Mouse (Mus musculus) hindbrain, embryonic 14.5 days (tissue): ENCODE measurements around the gene E130308A19Rik. TPM values are rescaled to one million over a fixed set of nuclear protein-coding genes. Genes with fewer than 3 reads are reported as not detected.
A peak's percentile ranks its signal among the peaks of the same experiment; 100 is the strongest.

Experiments used
- ATAC-seq: fragments of 200-750 bp; cut with Nextera tagmentation; 2 replicates; pipeline ENCODE4 v1.8.0; 2017; ENCODE audit warnings: moderate number of reproducible peaks, mild to moderate bottlenecking, moderate TSS enrichment, moderate library complexity; ENCODE audit not compliant: low FRiP score
- DNase-seq: peaks from one replicate; pipeline ENCODE4 v3.0.0-alpha.2; 2015; ENCODE audit warnings: low spot score
- H3K27ac ChIP-seq: fragments of 300-500 bp; sonication (generic); 2 replicates; pipeline ENCODE4 v1.5.1; 2014; ENCODE audit warnings: mild to moderate bottlenecking, moderate library complexity
- H3K27me3 ChIP-seq: fragments of 300-500 bp; sonication (generic); 2 replicates; pipeline ENCODE4 v1.6.1; 2014; ENCODE audit warnings: mild to moderate bottlenecking, low read length, mixed read lengths; ENCODE audit not compliant: control insufficient read depth, insufficient read depth
- H3K36me3 ChIP-seq: fragments of 300-500 bp; sonication (generic); replicated peaks from 2 replicates; pipeline ENCODE4 v1.6.1; 2014; ENCODE audit not compliant: control insufficient read depth, insufficient read depth
- H3K4me1 ChIP-seq: fragments of 300-500 bp; sonication (generic); replicated peaks from 2 replicates; pipeline ENCODE4 v1.6.1; 2014; ENCODE audit warnings: antibody characterized with exemption, low read length, mixed read lengths; ENCODE audit not compliant: control insufficient read depth, insufficient read depth
- H3K4me2 ChIP-seq: fragments of 300-500 bp; sonication (generic); replicated peaks from 2 replicates; pipeline ENCODE4 v1.6.1; 2014; ENCODE audit warnings: mild to moderate bottlenecking, moderate library complexity
- H3K4me3 ChIP-seq: fragments of 300-500 bp; sonication (generic); replicated peaks from 2 replicates; pipeline ENCODE4 v1.5.1; 2014; ENCODE audit warnings: mild to moderate bottlenecking, low read length
- H3K9ac ChIP-seq: fragments of 300-500 bp; sonication (generic); 2 replicates; pipeline ENCODE4 v1.6.1; 2014
- H3K9me3 ChIP-seq: fragments of 300-500 bp; sonication (generic); 2 replicates; pipeline ENCODE4 v1.6.1; 2016; ENCODE audit warnings: low read length; ENCODE audit not compliant: control insufficient read depth
- WGBS: fragments of 180-500 bp; shearing (Covaris S2); extraction: QIAGEN DNeasy Blood & Tissue Kit; methylation state at CpG from one replicate; pipeline ENCODE4 v1.1.7; 2014; 5-methylcytosine and 5-hydroxymethylcytosine counted together
- polyA plus RNA-seq: library from polyadenylated mRNA; unstranded; fragments of >200 nt; fragmentation: Nextera tagmentation; extraction: Ambion mirVana; gene quantifications from 2 replicates; pipeline ENCODE4 v1.2.1, GENCODE M21; 2014

Gene E130308A19Rik
- polyA plus RNA-seq, 1 experiment from 2014 or later, result 59.9 TPM

GRCm38 (mm10) chr4:59686716-59687115 lies 60.7 kb downstream of the E130308A19Rik start:
- no peak overlapping the region for H3K27ac ChIP-seq
- no peaks in the 10 kb centered on the region for H3K9me3 ChIP-seq
- no peak overlapping the region for H3K4me2 ChIP-seq
- WGBS, result 80% methylated on average over 4 of the region's 4 CpGs
- no peak for ATAC-seq
- H3K9ac ChIP-seq, result no peak overlapping the region
- H3K27me3 ChIP-seq, result no peaks in the 10 kb centered on the region
- no peak overlapping the region for H3K4me3 ChIP-seq
- peaks cover 7% of the 10 kb centered on the region for H3K36me3 ChIP-seq
- DNase-seq, result no peak
- H3K4me1 ChIP-seq, result peaks cover 17% of the 10 kb centered on the region; the same call in 1 of the 2 replicates

GRCm38 (mm10) chr4:59689055-59689454 lies 63.0 kb downstream of the E130308A19Rik start:
- Histone ChIP-seq H3K9me3 (no peaks in the 10 kb centered on the region), H3K36me3 (peaks cover 11% of the 10 kb centered on the region), H3K27ac (no peak overlapping the region), H3K9ac (no peak overlapping the region), H3K4me2 (no peak overlapping the region), H3K4me3 (no peak overlapping the region), H3K27me3 (no peaks in the 10 kb centered on the region), H3K4me1 (peaks cover 13% of the 10 kb centered on the region; the same call in 1 of the 2 replicates)
- WGBS, result 76% methylated on average over 4 of the region's 4 CpGs
- ATAC-seq (no peak), DNase-seq (no peak)

DNA sequence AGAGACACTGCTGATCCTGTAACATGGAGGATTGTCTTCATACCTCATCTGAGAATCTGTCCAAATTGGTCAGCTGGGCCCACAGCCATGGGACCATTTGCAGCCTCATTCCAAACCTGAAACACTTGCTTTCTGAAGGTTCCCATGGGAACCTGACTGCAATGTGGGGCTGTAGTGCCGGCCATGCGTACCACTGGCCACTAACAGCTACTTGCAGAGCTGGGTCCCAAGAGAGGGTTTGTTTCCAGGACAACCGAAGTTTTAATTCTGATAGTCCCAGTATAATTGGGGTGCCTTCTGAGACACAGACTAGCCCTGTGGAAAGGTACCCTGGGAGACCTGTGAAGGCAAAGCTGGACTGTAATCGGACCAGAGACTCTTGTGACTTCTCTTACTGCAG lies 64.1 kb downstream of the E130308A19Rik start:
- DNase-seq, result no peak
- Histone ChIP-seq H3K9ac (no peak overlapping the region), H3K36me3 (peaks cover 11% of the 10 kb centered on the region), H3K4me2 (no peak overlapping the region), H3K4me1 (peaks cover 13% of the 10 kb centered on the region; the same call in 1 of the 2 replicates), H3K27ac (no peak overlapping the region), H3K9me3 (no peaks in the 10 kb centered on the region), H3K27me3 (no peaks in the 10 kb centered on the region), H3K4me3 (no peak overlapping the region)
- peak; percentile 74 for ATAC-seq
- 32% methylated on average over 4 of the region's 4 CpGs for WGBS

DNA sequence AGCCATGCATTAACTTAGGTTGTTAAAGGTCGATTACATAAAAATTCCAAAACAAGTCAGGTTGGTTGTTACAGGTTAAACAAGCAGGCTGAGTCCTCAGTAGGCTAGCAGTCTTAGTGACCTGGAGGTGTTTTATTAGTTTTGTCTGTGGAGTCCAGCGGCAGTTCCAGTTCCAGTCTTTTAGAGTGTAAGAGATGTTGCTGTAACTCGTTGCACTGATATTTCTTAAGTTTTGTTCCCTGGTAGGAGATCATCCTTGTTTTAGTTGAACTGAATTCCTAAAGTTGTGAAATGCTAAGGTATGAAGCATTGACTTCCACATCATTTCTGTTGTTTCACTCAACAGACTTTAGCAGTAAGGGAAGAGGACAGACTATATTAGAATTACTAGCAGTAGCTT lies 70.8 kb downstream of the E130308A19Rik start:
- 90% methylated on average over 3 of the region's 3 CpGs for WGBS
- ATAC-seq (no peak), DNase-seq (no peak)
- H3K9ac ChIP-seq, result no peak overlapping the region
- H3K27me3 ChIP-seq, result no peaks in the 10 kb centered on the region
- H3K9me3 ChIP-seq, result no peaks in the 10 kb centered on the region
- H3K27ac ChIP-seq, result no peak overlapping the region
- 0 out of 2 replicates have a peak, but pooled peaks cover 3% of the 10 kb centered on the region for H3K36me3 ChIP-seq
- H3K4me2 ChIP-seq, result no peak overlapping the region
- H3K4me3 ChIP-seq, result no peak overlapping the region
- no peaks in the 10 kb centered on the region for H3K4me1 ChIP-seq

GRCm38 (mm10) chr4:59697869-59698268 lies 71.9 kb downstream of the E130308A19Rik start:
- H3K9me3 ChIP-seq, result no peaks in the 10 kb centered on the region
- DNase-seq (no peak), ATAC-seq (no peak)
- H3K4me2 ChIP-seq, result no peak overlapping the region
- no peak overlapping the region for H3K9ac ChIP-seq
- H3K4me1 ChIP-seq, result no peaks in the 10 kb centered on the region
- 73% methylated on average over 3 of the region's 3 CpGs for WGBS
- no peaks in the 10 kb centered on the region for H3K27me3 ChIP-seq
- H3K27ac ChIP-seq, result no peak overlapping the region
- no peaks in the 10 kb centered on the region for H3K36me3 ChIP-seq
- H3K4me3 ChIP-seq, result no peak overlapping the region

DNA sequence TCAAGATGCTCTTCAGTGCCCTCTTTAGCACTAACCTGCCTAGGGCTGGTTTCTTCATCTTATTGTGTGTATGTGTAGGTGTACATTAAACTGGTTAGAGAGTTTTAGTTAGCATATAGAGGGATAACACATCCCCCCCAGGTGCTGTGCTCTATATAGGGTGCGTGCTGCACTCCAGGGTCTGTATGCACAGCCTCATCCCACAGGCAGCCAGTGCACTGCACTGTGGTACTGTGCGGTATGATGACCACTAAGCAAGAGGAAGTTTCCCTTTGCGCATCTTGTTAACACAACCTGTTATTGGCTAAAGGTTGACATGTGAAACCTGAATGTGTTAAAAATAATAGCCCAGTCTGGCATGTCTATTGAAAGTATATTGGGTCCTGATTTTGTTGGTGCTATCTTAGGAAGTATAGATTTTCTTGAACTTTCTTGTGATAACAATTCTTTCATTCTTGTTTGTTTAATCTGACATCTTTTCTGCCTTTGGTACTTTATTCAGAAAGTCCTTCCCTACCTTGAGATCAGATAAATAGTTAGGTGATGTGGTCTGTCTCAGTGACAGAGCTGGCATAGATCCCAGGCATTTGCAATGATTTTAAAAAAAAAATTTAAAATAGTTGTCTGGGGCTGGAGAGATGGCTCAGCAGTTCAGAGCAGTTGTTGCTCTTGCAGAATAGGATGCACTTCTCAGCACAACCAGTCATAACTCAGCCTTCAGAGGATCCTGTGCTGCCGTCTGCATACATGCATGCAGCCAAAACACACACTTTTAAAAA lies 73.2 kb downstream of the E130308A19Rik start:
- Histone ChIP-seq H3K9ac (no peak overlapping the region), H3K27me3 (no peaks in the 10 kb centered on the region), H3K4me1 (no peaks in the 10 kb centered on the region), H3K4me2 (no peak overlapping the region), H3K4me3 (no peak overlapping the region), H3K27ac (no peak overlapping the region), H3K9me3 (no peaks in the 10 kb centered on the region), H3K36me3 (no peaks in the 10 kb centered on the region)
- 85% methylated on average over 4 of the region's 4 CpGs for WGBS
- ATAC-seq, result no peak
- DNase-seq, result no peak

GRCm38 (mm10) chr4:59709321-59709720 lies 83.3 kb downstream of the E130308A19Rik start:
- WGBS, result 81% methylated on average over 5 of the region's 5 CpGs

GRCm38 (mm10) chr4:59710736-59711389 lies 84.9 kb downstream of the E130308A19Rik start:
- Histone ChIP-seq H3K4me1 (peaks cover 25% of the 10 kb centered on the region), H3K4me2 (no peak overlapping the region), H3K9me3 (no peaks in the 10 kb centered on the region), H3K4me3 (no peak overlapping the region), H3K9ac (no peak overlapping the region), H3K27ac (no peak overlapping the region; the same call in 1 of the 2 replicates), H3K27me3 (no peaks in the 10 kb centered on the region), H3K36me3 (no peaks in the 10 kb centered on the region)
- DNase-seq (peak; percentile 44), ATAC-seq (peak; percentile 61)
- WGBS, result 29% methylated on average over 8 of the region's 8 CpGs

More at GRCm38 (mm10) chr4:59709321-59709720, 83.3 kb downstream of the E130308A19Rik start:
- H3K9ac ChIP-seq, result no peak overlapping the region
- ATAC-seq, result no peak
- H3K9me3 ChIP-seq, result no peaks in the 10 kb centered on the region
- H3K36me3 ChIP-seq, result no peaks in the 10 kb centered on the region
- no peak overlapping the region for H3K27ac ChIP-seq
- no peak for DNase-seq
- H3K4me2 ChIP-seq, result no peak overlapping the region
- no peak overlapping the region for H3K4me3 ChIP-seq
- no peaks in the 10 kb centered on the region for H3K27me3 ChIP-seq
- peaks cover 14% of the 10 kb centered on the region; the same call in 1 of the 2 replicates for H3K4me1 ChIP-seq

DNA sequence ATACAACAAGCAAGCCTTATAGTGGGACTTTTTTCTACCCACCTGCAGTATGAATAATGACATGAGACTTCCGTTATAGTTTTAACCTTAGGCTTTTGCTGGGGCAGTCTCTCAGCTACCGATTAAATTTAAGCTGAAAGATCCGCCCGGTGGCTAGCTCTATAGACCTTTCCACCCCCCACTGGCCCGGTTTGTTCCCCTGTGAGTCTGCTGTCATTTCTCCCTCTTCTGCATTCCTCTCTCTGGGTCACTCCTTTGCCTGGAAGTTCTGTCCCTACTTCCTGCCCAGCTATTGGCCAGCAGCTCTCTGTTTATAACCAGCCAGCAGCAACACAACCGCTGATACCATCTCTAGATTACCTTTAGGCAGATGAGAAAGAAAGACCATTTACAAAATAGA lies 86.4 kb downstream of the E130308A19Rik start:
- no peaks in the 10 kb centered on the region for H3K27me3 ChIP-seq
- DNase-seq (no peak), ATAC-seq (no peak)
- no peak overlapping the region for H3K4me2 ChIP-seq
- no peak overlapping the region for H3K4me3 ChIP-seq
- H3K27ac ChIP-seq, result no peak overlapping the region
- H3K36me3 ChIP-seq, result no peaks in the 10 kb centered on the region
- no peak overlapping the region for H3K9ac ChIP-seq
- no peaks in the 10 kb centered on the region for H3K9me3 ChIP-seq
- peaks cover 34% of the 10 kb centered on the region for H3K4me1 ChIP-seq
- WGBS, result 47% methylated on average over 6 of the region's 6 CpGs
